Mouse (Mus musculus) kidney, embryonic 15.5 days (tissue): Measurements from ENCODE around the gene Cfap43. TPM values are rescaled to one million over a fixed set of nuclear protein-coding genes. Genes with fewer than 3 reads are reported as not detected.
"Not testable (repeated sequence)": the region's sequence is repeated elsewhere in the genome, so short reads cannot be mapped to it uniquely, and the experiment has no call there.

Source experiments
- ATAC-seq: fragments of 200-750 bp; cut with Nextera tagmentation; replicated peaks from 2 replicates; pipeline ENCODE4 v1.8.0; 2017; ENCODE audit warnings: moderate TSS enrichment; ENCODE audit not compliant: low FRiP score
- H3K27ac ChIP-seq: fragments of 300-500 bp; sonication (generic); 2 replicates; pipeline ENCODE4 v1.5.1; 2015; ENCODE audit warnings: mild to moderate bottlenecking, inconsistent platforms
- H3K27me3 ChIP-seq: fragments of 300-500 bp; sonication (generic); 2 replicates; pipeline ENCODE4 v1.6.1; 2015; ENCODE audit warnings: inconsistent platforms
- H3K36me3 ChIP-seq: fragments of 300-500 bp; sonication (generic); 2 replicates; pipeline ENCODE4 v1.6.1; 2015; ENCODE audit warnings: inconsistent platforms
- H3K4me1 ChIP-seq: fragments of 300-500 bp; sonication (generic); 2 replicates; pipeline ENCODE4 v1.6.1; 2015; ENCODE audit warnings: inconsistent platforms
- H3K4me2 ChIP-seq: fragments of 300-500 bp; sonication (generic); 2 replicates; pipeline ENCODE4 v1.6.1; 2015; ENCODE audit warnings: moderate library complexity, mild to moderate bottlenecking, inconsistent platforms
- H3K4me3 ChIP-seq: fragments of 300-500 bp; sonication (generic); replicated peaks from 2 replicates; pipeline ENCODE4 v1.5.1; 2015; ENCODE audit warnings: mild to moderate bottlenecking, inconsistent platforms
- H3K9ac ChIP-seq: fragments of 300-500 bp; sonication (generic); 2 replicates; pipeline ENCODE4 v1.6.1; 2015; ENCODE audit warnings: mild to moderate bottlenecking, inconsistent platforms
- H3K9me3 ChIP-seq: fragments of 300-500 bp; sonication (generic); replicated peaks from 2 replicates; pipeline ENCODE4 v1.6.1; 2016; ENCODE audit warnings: inconsistent platforms
- WGBS: fragments of 180-500 bp; shearing (Covaris S2); methylation state at CpG from one replicate; pipeline ENCODE4 v1.1.7; 2015; ENCODE audit warnings: mixed read lengths; 5-methylcytosine and 5-hydroxymethylcytosine counted together
- polyA plus RNA-seq: library from polyadenylated mRNA; unstranded; fragments of >200 nt; fragmentation: Nextera tagmentation; extraction: Ambion mirVana; gene quantifications from 2 replicates; pipeline ENCODE4 v1.2.1, GENCODE M21; 2015

Cfap43 gene
- polyA plus RNA-seq, 1 experiment from 2014 or later = 0.06 TPM

DNA sequence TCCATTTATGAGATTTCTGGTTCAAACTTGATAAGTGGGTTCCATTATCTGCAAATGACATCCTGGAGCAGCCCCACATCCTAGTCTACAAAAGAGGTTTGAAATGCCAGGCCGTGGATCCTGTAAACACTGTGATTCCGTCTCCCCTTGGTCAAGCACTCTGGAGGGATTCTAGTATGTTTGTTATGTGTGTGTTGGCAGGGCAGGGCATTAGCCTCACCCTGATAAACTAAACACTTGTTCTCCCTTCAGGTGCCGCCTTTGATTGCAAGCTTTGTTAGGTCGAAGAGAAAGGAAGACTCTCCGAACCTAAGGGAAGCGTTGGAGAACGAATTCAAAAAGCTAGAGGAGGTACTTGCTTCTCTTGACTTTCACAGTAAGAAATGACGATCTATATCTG lies 59.9 kb downstream of the Cfap43 start:
- H3K9ac ChIP-seq = no peak overlapping the region
- H3K4me3 ChIP-seq = no peak overlapping the region
- H3K36me3 ChIP-seq = peaks cover 42% of the 10 kb centered on the region
- H3K27ac ChIP-seq = no peak overlapping the region
- no peak for ATAC-seq
- H3K9me3 ChIP-seq = no peaks in the 10 kb centered on the region
- no peaks in the 10 kb centered on the region for H3K27me3 ChIP-seq
- WGBS = 93% methylated on average over 8 of the region's 8 CpGs
- peaks cover 14% of the 10 kb centered on the region for H3K4me1 ChIP-seq
- H3K4me2 ChIP-seq = no peak overlapping the region

DNA sequence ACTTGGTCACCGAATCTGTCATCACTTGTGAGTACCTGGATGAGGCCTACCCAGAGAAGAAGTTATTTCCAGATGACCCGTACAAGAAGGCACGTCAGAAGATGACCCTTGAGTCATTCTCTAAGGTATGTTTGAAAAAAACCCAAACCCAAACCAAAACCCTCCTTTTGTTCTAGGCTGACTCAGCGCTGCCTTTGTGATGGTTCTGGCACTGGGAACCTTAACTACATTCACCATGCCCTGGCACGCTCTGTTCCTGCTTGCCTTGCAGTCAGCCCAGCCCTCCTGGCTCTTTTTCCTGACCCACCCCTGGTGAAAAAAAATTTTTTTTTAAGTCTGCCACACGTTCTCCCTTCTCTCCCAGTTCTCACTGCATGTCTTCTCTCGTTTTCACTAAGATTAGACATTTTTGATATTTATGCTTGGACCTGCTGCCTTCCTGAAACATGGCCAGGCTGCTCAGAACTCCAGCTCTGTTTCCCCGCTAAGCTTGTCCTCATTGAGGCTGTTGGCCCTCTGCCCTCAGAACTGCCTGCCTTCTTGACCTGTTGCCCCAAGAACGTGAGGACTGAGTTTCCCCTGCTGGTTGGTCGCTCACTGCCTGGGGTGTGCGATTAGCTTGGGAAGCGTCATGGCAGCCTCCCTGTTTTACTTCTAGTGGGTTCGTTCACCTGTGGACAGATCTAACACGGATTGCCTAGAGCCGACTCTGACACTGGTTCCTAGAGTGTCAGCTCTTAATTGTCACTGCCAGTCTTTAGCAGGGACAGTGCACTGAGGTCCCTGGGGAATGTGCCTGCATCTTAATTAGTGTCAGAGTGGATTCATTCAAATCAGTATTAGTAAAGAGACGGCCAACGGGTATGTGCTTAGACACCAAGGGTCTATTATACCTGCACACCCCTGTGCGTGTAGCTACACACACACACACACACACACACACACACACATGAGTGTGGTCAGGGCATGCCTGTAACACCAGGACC lies 60.8 kb downstream of the Cfap43 start:
- peaks cover 36% of the 10 kb centered on the region for H3K36me3 ChIP-seq
- H3K4me2 ChIP-seq = no peak overlapping the region
- no peaks in the 10 kb centered on the region for H3K9me3 ChIP-seq
- WGBS = 82% methylated on average over 18 of the region's 18 CpGs
- H3K4me3 ChIP-seq = no peak overlapping the region
- H3K9ac ChIP-seq = no peak overlapping the region
- H3K4me1 ChIP-seq = peaks cover 20% of the 10 kb centered on the region
- H3K27me3 ChIP-seq = no peaks in the 10 kb centered on the region
- no peak for ATAC-seq
- H3K27ac ChIP-seq = no peak overlapping the region

DNA sequence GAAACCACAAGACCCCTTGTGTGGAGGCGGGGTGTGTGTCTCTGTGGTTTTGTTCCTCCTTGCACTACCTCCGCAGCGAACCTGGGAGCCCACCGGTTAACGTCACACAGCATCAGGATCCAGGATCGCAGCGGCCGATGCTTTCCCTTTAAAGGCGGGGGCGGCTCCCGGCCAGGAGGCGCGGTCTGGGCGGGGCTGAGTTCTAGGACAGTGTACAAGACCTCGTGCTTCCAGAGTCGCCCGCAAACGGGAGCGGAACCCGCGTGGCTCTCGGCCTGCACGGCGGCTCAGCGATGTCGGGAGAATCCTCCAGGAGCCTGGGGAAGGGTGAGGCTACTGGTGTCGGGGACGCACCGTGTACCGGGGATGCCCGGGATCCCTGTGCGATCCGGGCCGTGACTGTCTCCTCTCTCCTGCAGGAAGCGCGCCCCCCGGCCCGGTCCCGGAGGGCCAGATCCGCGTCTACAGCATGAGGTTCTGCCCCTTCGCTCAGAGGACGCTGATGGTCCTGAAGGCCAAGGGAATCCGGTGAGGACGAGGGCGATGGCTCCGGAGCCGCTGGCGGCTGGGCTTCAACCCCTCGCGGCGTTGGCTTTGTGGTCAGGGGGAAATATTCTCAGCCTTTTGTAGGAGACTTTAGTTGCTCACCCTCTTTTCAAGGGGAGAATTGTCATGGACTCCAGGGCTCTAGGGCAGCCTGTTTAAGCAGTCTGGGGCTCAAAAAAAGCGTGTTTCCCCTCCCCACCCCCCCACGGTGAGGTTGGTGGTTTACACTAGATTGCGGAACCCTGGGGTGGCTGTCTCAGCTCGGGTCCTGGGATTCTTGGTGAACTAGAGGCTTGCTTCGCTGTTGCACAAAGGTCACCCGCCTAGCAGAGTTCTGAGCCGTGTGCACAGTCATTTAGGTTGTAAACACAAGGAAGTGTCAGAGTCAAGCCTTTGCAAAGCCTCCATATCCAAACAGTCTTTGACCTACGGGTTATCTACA lies 64.0 kb downstream of the Cfap43 start, which contains the start of gene Gsto1:
Gene Gsto1, plus strand, starts transcription at position 175 of the 988 bp plus-strand sequence.
- Histone ChIP-seq H3K4me3 (peak within 1 kb of the TSS; percentile 73), H3K4me1 (peaks cover 20% of the 10 kb centered on the region), H3K4me2 (peak within 1 kb of the TSS; percentile 93), H3K27ac (peak within 1 kb of the TSS; percentile 50), H3K27me3 (no peaks in the 10 kb centered on the region), H3K36me3 (peaks cover 25% of the 10 kb centered on the region), H3K9me3 (no peaks in the 10 kb centered on the region), H3K9ac (peak within 1 kb of the TSS; percentile 69)
- ATAC-seq = peak; percentile 96
- WGBS = under 1% methylated on average over 60 of the region's 60 CpGs

DNA sequence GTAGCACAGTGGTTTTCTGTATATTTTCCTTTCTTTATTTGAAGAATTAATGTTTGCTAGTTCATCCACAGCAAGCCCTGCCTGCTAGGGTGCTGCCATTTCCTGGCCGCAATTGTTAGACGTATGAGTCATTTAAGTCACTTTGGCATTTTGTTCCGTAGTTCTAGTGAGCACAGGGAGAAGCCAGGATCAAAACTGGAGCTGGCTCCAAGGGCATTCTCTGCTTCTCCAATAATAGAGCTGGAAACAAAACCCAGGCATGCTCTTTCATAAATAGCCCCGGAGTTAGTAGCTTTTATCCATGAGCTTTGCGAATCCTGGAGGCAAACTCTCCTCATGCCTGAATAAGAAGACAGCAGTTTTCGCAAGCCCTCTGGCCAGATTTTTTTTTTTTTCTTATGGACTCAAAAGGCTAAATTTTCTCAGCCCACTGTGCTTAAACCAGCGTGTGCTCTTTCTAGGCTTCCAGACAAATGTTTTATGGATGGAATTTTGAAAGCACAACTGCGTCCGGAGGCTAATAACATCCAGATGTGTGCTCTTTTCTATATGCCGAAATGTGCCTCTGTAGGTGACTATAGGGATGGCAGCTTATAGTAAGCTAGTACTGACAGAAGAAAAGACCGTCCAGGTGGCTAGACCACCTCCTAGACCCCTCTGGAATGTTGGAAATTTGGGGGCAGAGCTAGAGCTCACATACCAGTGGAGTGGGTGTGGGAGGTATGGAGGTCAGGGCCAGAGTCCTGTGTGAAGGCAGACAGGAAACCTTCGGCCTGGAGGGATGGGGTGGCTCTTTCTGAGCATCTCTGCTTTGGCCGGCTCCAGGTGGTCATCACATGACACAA lies 64.9 kb downstream of the Cfap43 start:
- H3K9me3 ChIP-seq = no peaks in the 10 kb centered on the region
- peak overlapping the region; percentile 69; the same call in 1 of the 2 replicates for H3K9ac ChIP-seq
- ATAC-seq = peak; percentile 72
- H3K36me3 ChIP-seq = peaks cover 16% of the 10 kb centered on the region
- H3K4me1 ChIP-seq = peaks cover 20% of the 10 kb centered on the region
- no peaks in the 10 kb centered on the region for H3K27me3 ChIP-seq
- H3K4me3 ChIP-seq = peak overlapping the region; percentile 73
- peak overlapping the region; percentile 30; the same call in 1 of the 2 replicates for H3K27ac ChIP-seq
- H3K4me2 ChIP-seq = peak overlapping the region; percentile 93
- WGBS = 21% methylated on average over 13 of the region's 13 CpGs

DNA sequence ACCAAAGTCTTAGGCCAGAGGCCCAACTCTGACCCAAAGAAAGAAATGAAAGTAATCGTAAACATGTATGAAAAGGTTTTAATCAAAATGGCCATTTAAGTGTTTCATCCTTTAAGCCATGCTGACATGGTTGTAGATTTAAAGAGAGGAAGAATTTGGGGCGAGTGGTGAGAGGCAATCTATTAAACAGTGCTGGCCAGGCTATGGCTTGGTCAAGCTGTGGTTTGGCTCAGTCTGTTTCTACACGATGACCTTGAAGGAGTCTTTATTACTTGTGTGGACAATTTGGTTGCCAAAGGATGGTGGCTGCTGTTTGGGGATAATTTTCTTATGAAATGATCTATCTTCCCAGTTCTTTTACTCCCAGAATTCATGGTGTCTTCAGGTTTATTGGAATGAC lies 66.0 kb downstream of the Cfap43 start:
- Histone ChIP-seq H3K4me2 (no peak overlapping the region), H3K27ac (no peak overlapping the region), H3K4me3 (no peak overlapping the region), H3K4me1 (peaks cover 20% of the 10 kb centered on the region), H3K9me3 (no peaks in the 10 kb centered on the region), H3K36me3 (peaks cover 4% of the 10 kb centered on the region), H3K27me3 (no peaks in the 10 kb centered on the region), H3K9ac (no peak overlapping the region)
- no peak for ATAC-seq
- 82% methylated on average over 3 of the region's 3 CpGs for WGBS

DNA sequence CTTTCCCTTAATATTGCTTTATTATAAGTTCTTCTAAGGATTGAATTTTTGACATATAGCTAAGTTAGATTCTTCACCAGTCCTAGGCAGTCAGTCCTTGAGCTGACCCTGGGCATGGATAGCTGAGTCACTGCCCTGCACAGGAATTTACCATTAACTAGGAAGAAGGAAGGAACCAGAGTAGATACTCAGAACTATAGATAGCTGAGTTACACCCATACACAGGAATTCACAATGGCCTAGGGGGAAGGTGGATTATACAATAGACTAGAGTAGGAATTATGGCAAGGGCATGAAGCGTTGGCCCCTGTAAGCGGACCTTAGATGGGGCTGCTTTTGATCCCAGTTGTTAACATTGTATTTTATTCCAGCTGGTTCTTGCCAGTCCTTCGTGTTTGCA lies 67.0 kb downstream of the Cfap43 start:
- not testable (repeated sequence) for H3K9ac ChIP-seq, H3K9me3 ChIP-seq, H3K4me2 ChIP-seq, H3K36me3 ChIP-seq, H3K4me3 ChIP-seq, H3K27ac ChIP-seq, H3K27me3 ChIP-seq, ATAC-seq
- 82% methylated on average over 3 of the region's 3 CpGs for WGBS
- H3K4me1 ChIP-seq = peaks cover 20% of the 10 kb centered on the region

DNA sequence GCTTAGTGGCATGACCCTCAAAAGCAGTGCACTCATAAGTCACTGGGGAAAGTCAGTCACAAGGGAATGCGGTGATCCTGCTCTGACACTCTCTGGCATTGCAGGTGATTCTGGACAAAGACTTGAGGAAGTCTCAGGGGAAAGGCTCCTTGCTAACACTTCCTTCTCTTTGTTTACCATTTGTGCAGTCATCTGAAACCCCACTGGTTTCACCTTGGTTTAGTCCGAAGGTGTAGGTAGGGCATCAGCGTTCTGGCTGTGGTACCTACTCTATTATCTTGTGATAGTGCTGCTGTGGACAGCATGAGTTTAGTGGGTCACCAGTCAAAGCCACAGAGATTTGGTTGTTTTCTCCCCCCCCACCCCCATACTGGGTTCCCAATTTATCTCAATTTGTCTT lies 69.4 kb downstream of the Cfap43 start:
- WGBS = 87% methylated on average over 3 of the region's 3 CpGs
- H3K27ac ChIP-seq = no peak overlapping the region
- H3K9me3 ChIP-seq = no peaks in the 10 kb centered on the region
- no peak overlapping the region for H3K4me2 ChIP-seq
- H3K27me3 ChIP-seq = no peaks in the 10 kb centered on the region
- ATAC-seq = no peak
- no peak overlapping the region for H3K4me3 ChIP-seq
- H3K36me3 ChIP-seq = no peaks in the 10 kb centered on the region
- H3K4me1 ChIP-seq = peaks cover 11% of the 10 kb centered on the region
- H3K9ac ChIP-seq = no peak overlapping the region

DNA sequence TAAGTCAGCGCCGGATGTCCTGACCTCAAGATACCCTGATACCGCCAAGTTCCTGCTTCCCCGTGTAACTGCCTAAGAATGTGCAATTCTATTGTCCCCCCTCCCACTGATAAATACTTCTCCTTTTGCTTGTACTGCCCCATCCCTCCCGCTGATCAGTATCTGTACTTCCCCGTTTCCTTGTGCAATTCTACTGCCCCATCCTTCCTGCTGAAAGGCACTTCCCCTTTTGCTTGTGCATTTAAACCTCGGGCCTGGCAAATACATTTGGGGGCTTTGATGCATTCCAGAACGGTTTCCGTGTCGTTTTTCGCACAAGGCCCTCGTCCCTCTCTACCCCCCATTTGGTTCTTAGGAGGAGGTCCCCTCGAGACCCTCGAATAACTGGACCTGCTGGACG lies 77.9 kb downstream of the Cfap43 start:
- 81% methylated on average over 15 of the region's 15 CpGs for WGBS
- not testable (repeated sequence) for H3K9ac ChIP-seq, ATAC-seq

DNA sequence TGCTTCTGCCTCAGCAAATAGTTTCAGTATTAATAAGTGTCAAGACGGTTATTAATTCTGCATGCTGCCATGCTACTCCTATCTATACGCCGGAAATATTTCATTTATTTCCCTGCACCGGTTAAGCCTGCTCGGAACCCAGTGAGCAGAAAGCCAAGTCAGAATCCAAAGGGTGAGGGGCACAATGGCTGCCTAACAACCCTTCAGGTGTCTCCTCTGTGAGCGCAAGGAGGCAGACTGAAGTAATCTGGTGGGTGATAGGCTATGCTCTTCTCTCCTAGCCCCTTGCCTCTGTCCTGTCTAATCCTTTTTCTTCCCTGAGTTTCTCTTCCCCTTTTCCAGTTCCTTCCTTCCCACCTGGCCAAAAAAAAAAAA lies 81.6 kb downstream of the Cfap43 start:
- H3K4me3 ChIP-seq = peak overlapping the region; percentile 55
- no peak for ATAC-seq
- peak overlapping the region; percentile 95 for H3K4me2 ChIP-seq
- peaks cover 7% of the 10 kb centered on the region for H3K4me1 ChIP-seq
- under 1% methylated on average over 6 of the region's 6 CpGs for WGBS
- H3K9ac ChIP-seq = 0 out of 2 replicates have a peak overlapping the region, but pooled peaks have one; percentile 23
- H3K36me3 ChIP-seq = no peaks in the 10 kb centered on the region
- H3K9me3 ChIP-seq = no peaks in the 10 kb centered on the region
- H3K27ac ChIP-seq = no peak overlapping the region
- H3K27me3 ChIP-seq = peaks cover 33% of the 10 kb centered on the region

More for the DNA sequence above, 77.9 kb downstream of the Cfap43 start:
- H3K4me3 ChIP-seq, H3K9me3 ChIP-seq, H3K36me3 ChIP-seq, H3K4me2 ChIP-seq, H3K27ac ChIP-seq, H3K4me1 ChIP-seq: not testable (repeated sequence)
- peaks cover 26% of the 10 kb centered on the region for H3K27me3 ChIP-seq

DNA sequence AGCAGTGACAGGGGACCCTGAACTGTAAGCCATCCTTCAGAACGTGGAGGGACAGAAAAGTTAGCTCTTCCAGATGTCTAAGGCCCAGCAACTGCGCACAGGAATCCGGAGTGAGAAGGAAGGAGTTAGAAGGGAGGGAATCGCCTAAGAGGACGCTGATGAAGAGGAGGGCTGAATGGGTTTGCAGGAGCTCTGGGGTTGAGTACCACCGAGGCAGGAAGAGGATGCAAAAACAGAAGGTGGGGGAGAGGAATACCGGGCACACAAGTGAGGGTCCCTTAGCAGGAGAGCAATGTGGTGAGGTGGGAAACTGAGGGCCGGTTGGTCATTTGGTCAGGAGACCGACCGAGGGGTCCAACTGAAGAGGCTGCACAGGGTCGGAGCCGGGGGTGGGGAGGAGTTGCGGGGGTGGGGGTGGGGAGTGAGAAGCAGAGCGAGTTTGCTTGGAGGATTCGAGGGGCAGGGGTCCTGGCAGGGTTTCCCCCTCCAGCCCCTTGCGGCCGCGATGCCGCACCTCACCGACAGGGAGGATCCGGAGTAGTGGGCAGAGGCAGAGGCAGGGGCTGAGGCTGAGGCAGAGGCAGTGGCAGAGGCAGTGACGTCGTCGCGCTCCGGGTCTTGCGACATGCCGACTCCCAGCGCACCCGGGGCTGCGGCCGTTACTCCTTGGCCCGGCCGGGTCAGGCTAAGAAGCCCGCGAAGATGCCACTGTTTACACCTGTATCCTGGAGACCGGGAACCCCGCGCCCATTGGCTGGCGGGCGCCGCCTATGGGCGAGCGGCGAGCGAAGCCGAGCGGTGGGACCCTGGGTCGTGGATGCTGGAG lies 82.2 kb downstream of the Cfap43 start:
- no peaks in the 10 kb centered on the region for H3K9me3 ChIP-seq
- no peak overlapping the region for H3K27ac ChIP-seq
- peaks cover 7% of the 10 kb centered on the region for H3K4me1 ChIP-seq
- H3K9ac ChIP-seq = peak overlapping the region; percentile 23; the same call in 1 of the 2 replicates
- peak overlapping the region; percentile 55 for H3K4me3 ChIP-seq
- peaks cover 33% of the 10 kb centered on the region for H3K27me3 ChIP-seq
- peak; percentile 93 for ATAC-seq
- WGBS = 4% methylated on average over 48 of the region's 49 CpGs
- peak overlapping the region; percentile 95 for H3K4me2 ChIP-seq
- no peaks in the 10 kb centered on the region for H3K36me3 ChIP-seq
